Mouse (Mus musculus): Measurements from ENCODE around the gene Fhl2. TPM values are rescaled to one million over a fixed set of nuclear protein-coding genes. Genes with fewer than 3 reads are reported as not detected.

The Fhl2 gene
- polyA plus RNA-seq, 1 experiment from 2014 or later, result 380 TPM

DNA sequence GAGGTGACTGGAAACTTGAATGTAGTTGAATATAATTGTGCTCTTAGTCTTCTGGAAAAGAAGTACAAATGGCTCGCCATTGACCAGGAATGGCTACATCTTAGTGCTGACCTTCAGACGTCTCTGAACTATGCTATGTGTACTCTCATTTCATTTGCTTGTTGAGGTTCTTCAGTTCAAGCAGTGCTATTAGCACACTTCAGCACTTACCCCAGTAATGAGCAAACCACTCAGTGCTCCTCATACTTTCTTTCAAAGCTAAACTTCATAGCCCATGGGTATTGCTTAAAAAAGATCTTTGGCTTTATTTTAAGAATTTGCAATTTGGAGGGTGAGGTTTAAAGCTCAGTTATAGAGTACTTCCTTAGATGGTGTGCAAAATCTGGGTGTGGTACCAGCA lies 88.1 kb downstream of the Fhl2 start:
- TF ChIP-seq CTCF (IDR thresholded peaks at IDR 0.05), result no peak
- in situ Hi-C loops (cut with MboI; ENCODE audit: low pct_unique_long_range_greater_than_20kb), result no loop called here
- CTCF ChIA-PET, result interaction anchor here (2.6 kb wide), 1 partner anchor 156 kb away, joined by 7 read pairs; no protein-coding TSS in a partner anchor

DNA sequence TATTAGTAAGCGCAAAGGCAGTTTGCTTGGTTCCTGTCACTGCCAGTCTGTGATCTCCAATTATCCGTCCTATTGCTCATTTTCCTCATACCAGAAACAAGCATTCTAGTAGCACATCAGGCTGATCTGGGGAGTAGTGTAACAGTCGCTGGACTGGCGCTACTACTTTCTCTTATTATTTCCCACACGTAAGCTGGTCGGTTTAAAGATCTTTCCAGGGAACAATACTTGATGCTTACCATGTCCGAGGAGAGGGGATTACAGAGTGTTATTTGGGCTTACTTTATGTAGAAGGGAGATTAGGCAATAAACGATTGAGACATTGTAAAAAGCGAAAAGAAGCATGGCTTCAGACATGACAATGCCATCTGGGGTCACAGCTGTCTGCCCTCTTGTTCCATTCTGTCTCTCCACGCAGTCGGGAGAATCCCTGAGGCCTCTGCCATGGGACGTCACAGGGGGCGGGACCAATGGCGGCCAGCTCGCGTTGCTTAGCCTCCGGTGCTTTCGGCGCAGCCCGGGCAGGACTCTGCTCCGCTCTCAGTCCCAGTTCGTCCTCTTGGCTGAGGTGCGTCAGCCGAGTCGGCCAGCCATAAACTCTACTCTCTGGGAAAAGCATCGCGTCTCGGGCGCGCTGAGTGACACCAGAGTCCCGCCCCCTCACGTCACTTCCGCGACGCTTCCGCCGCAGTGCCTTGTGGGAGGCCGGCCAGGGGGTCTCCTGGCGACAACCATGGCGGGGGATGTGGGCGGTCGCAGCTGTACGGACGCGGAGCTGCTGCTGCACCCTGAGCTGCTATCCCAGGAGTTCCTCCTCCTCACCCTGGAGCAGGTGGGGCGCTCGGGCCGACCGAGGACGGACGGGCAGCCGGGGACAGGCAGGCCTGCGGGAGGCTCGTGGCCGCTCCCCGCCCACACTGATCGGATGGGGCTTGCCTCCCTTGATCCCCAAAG lies 98.5 kb downstream of the Fhl2 start, which contains the start of the genes Tgfbrap1 and AI597479:
Gene Tgfbrap1 (minus strand): TSS at position 607 of the 954 bp plus-strand sequence.
Gene AI597479 (plus strand): TSS at position 680 of the 954 bp plus-strand sequence.
- ChIA-PET CTCF (no interaction called here), POLR2A (interaction anchor here (0.5 to 1.2 kb wide), 2 partner anchors 119 to 166 kb away, joined by 3 to 6 read pairs; no protein-coding TSS in a partner anchor)
- ATAC-seq, result peak; percentile 93
- no peaks in the 10 kb centered on the region for H3K27me3 ChIP-seq
- no peak for TF ChIP-seq CTCF (IDR thresholded peaks at IDR 0.05)
- DNase-seq (ENCODE audit: low read depth, low spot score), result no peak
- in situ Hi-C loops (cut with MboI; ENCODE audit: low pct_unique_long_range_greater_than_20kb), result loop anchor here (25.0 kb wide), 1 partner anchor 386 kb away; no protein-coding TSS in a partner anchor

More for the DNA sequence above, 88.1 kb downstream of the Fhl2 start:
- no peak for DNase-seq (ENCODE audit: low read depth, low spot score)
- POLR2A ChIA-PET, result interaction anchor here (1.2 kb wide), 1 partner anchor 9 kb away, joined by 4 read pairs; no protein-coding TSS in a partner anchor
- ATAC-seq, result no peak
- no peaks in the 10 kb centered on the region for H3K27me3 ChIP-seq

DNA sequence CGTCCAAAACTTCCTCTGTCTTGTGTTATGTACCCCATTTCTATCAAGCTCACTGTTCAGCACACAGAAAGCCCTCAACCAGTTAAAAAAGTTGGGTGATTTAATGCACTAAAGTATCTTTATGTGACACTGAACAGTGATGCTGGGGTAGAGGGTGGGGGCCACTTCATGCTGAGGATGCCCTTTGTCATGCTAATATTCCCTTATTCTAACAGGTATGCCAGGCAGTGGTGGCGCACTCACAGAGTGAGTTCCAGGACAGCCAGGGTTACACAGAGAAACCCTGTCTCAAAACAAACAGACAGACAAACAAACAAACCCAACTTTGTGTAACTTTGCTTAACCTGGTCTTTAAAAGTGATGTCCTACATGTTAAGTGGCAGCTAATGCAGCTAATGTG lies 102.6 kb downstream of the Fhl2 start:
- ATAC-seq, result no peak
- in situ Hi-C loops (cut with MboI; ENCODE audit: low pct_unique_long_range_greater_than_20kb), result loop anchor here (25.0 kb wide), 1 partner anchor 382 kb away; no protein-coding TSS in a partner anchor
- TF ChIP-seq CTCF (IDR thresholded peaks at IDR 0.05), result no peak
- ChIA-PET POLR2A (no interaction called here), CTCF (no interaction called here)
- DNase-seq (ENCODE audit: low read depth, low spot score), result no peak
- no peaks in the 10 kb centered on the region for H3K27me3 ChIP-seq

DNA sequence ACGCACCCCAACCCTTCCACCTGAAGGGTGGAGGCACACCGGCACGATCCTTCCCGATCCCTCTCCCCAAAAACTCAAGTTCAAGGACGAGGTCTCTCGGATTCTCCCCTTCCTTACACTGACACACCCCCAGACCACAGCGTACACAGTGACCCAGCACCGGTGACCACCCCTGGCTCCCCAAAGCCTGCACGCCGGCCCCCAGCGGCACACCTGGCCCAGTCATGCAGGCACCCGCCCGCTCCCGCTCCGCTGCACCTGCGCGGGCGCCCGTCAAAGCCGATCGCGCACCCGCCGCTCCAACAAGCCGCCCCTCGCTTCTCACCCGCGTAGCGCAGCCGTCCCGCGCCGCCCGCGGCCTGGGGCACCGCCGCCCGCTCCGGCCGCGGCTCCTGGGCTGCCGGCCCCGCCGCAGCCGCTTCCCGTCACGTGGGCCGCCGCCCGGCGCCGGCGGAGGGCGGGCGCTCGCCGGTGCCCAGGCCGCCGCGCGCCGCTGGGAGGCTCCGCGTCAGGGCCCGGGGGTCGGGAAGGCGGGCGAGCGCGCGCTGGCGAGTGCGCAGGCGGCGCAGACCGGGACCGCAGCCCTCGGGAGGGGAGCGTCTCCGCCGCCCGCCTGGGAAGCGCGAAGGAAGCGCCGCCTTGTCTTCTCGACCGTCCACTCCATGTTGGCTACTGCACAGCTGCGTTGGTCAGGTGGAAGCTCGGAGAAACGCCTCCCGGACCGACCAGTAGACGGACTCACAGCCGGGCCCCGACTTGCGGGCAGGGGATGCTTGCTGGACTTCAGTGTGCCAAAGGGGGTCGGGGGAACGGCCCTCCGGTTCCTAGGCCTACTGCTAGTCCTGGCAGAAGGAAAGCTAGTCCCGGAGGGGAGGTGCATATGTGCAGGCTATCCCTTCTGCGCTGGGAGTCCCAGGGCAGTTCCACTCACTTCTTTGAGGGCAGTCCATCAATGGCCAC lies 104.4 kb downstream of the Fhl2 start:
- DNase-seq (ENCODE audit: low read depth, low spot score), result no peak
- in situ Hi-C loops (cut with MboI; ENCODE audit: low pct_unique_long_range_greater_than_20kb), result loop anchor here (25.0 kb wide), 1 partner anchor 380 kb away; no protein-coding TSS in a partner anchor
- no peaks in the 10 kb centered on the region for H3K27me3 ChIP-seq
- peak; percentile 89 for ATAC-seq
- ChIA-PET POLR2A (interaction anchor here (0.7 kb wide), 1 partner anchor 283 kb away, joined by 3 read pairs; no protein-coding TSS in a partner anchor), CTCF (interaction anchor here (0.7 to 1.6 kb wide), 2 partner anchors 9 to 18 kb away, joined by 3 to 5 read pairs; no protein-coding TSS in a partner anchor)
- TF ChIP-seq CTCF (IDR thresholded peaks at IDR 0.05), result no peak

DNA sequence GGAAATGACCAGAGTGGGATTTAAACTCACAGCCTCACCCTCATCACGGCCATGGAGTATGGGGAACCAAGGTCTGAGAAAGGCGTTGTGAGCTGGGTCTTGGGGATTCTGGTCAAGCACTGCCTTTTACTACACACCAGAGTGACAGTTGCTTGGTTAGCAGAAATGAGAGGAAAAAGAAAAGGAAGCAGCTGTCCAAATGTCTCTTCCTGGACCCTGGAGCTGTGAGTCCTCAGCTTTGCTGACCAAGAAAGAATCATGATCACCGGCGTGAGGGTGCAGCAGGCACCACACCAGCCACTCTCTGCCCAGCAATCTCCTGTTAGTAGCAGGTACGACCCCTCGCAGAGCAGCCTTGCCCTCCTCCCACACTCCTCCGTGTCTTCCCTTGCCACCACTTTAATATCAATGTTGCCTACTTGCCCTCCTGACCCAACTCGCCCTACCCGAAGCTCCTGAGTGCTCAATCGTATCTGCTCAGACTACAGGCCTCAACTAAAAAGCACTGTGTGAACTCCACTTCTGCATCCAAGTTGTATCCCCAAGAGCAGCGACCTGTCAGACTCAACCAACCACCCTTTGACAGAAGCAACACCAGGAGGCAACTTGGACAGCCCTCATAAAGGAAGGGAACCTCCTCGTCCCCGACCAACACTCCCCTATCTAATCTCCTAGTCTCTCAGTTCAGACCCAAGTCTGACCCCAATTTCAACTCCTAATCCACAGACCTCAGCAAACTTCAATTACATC lies 105.3 kb downstream of the Fhl2 start:
- no peak for DNase-seq (ENCODE audit: low read depth, low spot score)
- H3K27me3 ChIP-seq, result no peaks in the 10 kb centered on the region
- TF ChIP-seq CTCF (IDR thresholded peaks at IDR 0.05), result no peak
- ChIA-PET CTCF (no interaction called here), POLR2A (interaction anchor here (0.7 kb wide), 1 partner anchor 282 kb away, joined by 3 read pairs; no protein-coding TSS in a partner anchor)
- peak; percentile 7 for ATAC-seq
- in situ Hi-C loops (cut with MboI; ENCODE audit: low pct_unique_long_range_greater_than_20kb), result loop anchor here (25.0 kb wide), 1 partner anchor 379 kb away; no protein-coding TSS in a partner anchor

DNA sequence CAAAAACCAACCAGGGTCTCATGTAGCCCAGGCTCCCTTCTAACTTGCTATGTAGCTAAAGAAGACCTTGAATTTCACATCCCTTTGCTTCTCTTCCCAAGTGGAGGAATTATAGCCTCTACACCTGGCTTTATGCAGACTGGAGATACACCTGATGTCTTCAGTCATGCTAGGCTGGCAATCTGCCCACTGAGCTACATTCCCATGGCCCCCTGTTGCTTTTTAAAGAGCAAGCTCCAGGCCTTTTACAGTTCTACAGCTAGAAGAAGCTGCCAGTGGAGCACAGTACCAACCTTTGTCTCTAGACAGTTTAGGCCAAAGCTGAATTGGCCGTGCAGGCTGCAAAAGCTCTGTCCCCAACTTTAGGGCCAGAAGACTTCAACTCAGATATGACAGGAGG lies 106.4 kb downstream of the Fhl2 start:
- POLR2A ChIA-PET, result no interaction called here
- no peak for TF ChIP-seq CTCF (IDR thresholded peaks at IDR 0.05)
- ATAC-seq, result no peak
- in situ Hi-C loops (cut with MboI; ENCODE audit: low pct_unique_long_range_greater_than_20kb), result loop anchor here (25.0 kb wide), 1 partner anchor 378 kb away; no protein-coding TSS in a partner anchor
- H3K27me3 ChIP-seq, result no peaks in the 10 kb centered on the region
- CTCF ChIA-PET, result no interaction called here
- no peak for DNase-seq (ENCODE audit: low read depth, low spot score)

DNA sequence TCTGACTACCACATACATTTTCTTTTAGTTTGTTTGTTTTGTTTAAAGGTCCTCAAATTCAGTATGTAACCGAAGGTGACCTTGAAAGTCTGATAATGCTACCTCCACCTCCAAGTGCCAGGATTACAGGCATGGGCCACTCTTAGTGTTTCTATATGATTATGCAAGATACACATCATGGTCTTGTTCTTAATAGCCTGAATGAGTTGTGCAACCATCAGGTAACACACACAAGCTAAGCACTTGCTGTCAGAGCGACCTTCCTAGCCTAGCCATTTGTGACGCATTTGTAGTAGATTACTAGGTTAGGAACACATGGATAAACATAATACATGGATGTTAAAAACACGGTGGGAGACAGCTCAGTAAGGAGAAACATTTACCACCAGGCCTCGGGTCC lies 113.8 kb downstream of the Fhl2 start:
- in situ Hi-C loops (cut with MboI; ENCODE audit: low pct_unique_long_range_greater_than_20kb), result loop anchor here (25.0 kb wide), 1 partner anchor 371 kb away; no protein-coding TSS in a partner anchor
- TF ChIP-seq CTCF (IDR thresholded peaks at IDR 0.05), result no peak
- H3K27me3 ChIP-seq, result no peaks in the 10 kb centered on the region
- ATAC-seq (no peak), DNase-seq (ENCODE audit: low read depth, low spot score) (no peak)
- POLR2A ChIA-PET, result no interaction called here
- CTCF ChIA-PET, result interaction anchor here (1.0 to 1.8 kb wide), 3 partner anchors 10 to 56 kb away, joined by 3 to 6 read pairs (median 5); no protein-coding TSS in a partner anchor

DNA sequence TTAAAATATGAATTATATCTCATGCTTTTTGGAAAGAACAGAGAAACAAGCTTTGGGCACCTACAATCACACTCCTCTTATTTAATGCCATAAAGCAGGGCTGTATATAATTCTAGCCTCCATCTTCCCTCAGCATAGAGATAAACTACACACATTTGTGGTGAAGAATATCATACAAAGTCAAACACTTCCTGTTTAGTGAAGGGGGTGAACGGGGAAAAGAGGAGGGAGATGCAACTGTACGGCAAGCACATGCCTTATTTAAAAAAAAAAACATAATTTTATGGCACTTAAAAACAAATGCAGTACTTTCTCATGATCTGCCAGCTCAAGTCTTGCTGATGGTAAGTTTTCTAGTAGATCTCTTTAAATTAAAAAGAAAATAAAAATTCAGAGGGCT lies 118.7 kb downstream of the Fhl2 start:
- ChIA-PET POLR2A (no interaction called here), CTCF (interaction anchor here (1.3 kb wide), 1 partner anchor 10 kb away, joined by 3 read pairs; no protein-coding TSS in a partner anchor)
- in situ Hi-C loops (cut with MboI; ENCODE audit: low pct_unique_long_range_greater_than_20kb), result loop anchor here (25.0 kb wide), 1 partner anchor 366 kb away; no protein-coding TSS in a partner anchor
- TF ChIP-seq CTCF (IDR thresholded peaks at IDR 0.05), result no peak
- no peak for DNase-seq (ENCODE audit: low read depth, low spot score)
- no peak for ATAC-seq
- H3K27me3 ChIP-seq, result no peaks in the 10 kb centered on the region

DNA sequence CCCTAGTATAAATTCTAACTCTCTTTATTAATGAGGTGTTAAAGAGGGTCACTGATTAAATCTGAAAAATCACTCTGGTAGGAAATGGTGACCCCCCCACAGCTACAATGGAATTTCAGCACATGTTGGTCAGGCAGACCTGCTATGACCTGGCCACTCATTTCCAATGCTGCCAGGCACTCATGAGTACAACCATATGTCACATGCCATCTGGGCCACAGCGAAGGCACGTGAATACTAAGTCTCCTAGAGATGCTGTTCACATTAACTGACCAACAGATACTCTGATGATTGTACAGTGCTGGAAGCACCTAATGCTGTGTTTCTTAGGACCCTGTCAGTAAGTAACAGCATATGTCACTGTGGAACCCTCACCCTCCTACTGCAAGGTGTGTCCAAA lies 122.0 kb downstream of the Fhl2 start:
- in situ Hi-C loops (cut with MboI; ENCODE audit: low pct_unique_long_range_greater_than_20kb), result loop anchor here (25.0 kb wide), 1 partner anchor 362 kb away; no protein-coding TSS in a partner anchor
- H3K27me3 ChIP-seq, result no peaks in the 10 kb centered on the region
- CTCF ChIA-PET, result interaction anchor here (1.2 kb wide), 1 partner anchor 15 kb away, joined by 3 read pairs; no protein-coding TSS in a partner anchor
- no peak for TF ChIP-seq CTCF (IDR thresholded peaks at IDR 0.05)
- DNase-seq (ENCODE audit: low read depth, low spot score) (no peak), ATAC-seq (no peak)
- POLR2A ChIA-PET, result no interaction called here

Other genes with a start within 250 kb of the Fhl2 start
- not detected for gene Gpr45, start 244.1 kb downstream of the Fhl2 start, polyA plus RNA-seq (2021)
- 24.4 TPM for gene Tgfbrap1, start 98.3 kb downstream of the Fhl2 start, polyA plus RNA-seq (2021)
- 23.9 TPM for gene AI597479, start 98.3 kb downstream of the Fhl2 start, polyA plus RNA-seq (2021)
- 37.4 TPM for gene Nck2, start 247.6 kb upstream of the Fhl2 start, polyA plus RNA-seq (2021)